Mouse (Mus musculus): ENCODE results near the gene Rnf222.
"Not testable (repeated sequence)": the region's sequence is repeated elsewhere in the genome, so short reads cannot be mapped to it uniquely, and the experiment has no call there.

Gene Rnf222

DNA sequence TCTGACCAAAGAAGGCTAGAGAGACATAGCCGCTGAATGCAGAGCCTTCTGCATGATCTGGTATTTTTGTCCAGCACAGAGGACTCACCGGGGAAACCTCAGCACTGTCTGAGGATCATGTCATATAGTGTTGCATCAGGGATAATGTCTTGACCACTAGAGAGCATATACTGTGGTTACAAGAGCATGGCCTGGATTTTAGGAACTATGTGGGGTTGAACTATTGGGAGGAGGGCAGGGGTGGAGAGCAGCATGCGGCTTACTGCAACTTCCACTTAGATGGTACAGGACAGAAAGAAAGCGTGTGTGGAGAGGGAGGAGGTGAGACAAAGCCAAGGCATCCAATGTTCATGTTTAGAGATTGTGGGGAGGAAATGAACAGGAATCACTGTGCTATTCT, 26.2 kb downstream of the Rnf222 start:
- DNase-seq: no peak

DNA sequence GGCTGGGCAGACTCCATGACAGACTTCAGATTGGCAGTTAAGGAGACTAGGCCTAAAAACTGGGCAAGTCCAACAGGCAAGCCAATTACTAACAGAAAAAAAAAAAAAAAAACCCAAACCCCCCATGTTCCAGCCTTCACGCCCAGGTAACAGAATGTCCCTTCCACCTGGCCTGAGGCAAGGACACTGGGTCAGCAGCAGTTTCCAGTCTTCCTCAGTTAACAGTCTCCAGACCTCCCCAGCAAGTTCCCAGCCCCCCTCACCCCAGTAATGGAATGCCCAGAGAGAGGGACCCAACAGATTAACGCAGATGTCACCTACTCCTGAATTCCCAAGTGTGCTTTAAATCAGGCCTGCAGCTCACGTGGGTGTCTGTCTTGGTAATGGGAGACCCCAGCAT, 34.8 kb downstream of the Rnf222 start:
- no peak for DNase-seq

- DNase-seq: no peak
Observed at GRCm38 (mm10) chr11:68924749-68925148, 36.4 kb downstream of the Rnf222 start.

DNA sequence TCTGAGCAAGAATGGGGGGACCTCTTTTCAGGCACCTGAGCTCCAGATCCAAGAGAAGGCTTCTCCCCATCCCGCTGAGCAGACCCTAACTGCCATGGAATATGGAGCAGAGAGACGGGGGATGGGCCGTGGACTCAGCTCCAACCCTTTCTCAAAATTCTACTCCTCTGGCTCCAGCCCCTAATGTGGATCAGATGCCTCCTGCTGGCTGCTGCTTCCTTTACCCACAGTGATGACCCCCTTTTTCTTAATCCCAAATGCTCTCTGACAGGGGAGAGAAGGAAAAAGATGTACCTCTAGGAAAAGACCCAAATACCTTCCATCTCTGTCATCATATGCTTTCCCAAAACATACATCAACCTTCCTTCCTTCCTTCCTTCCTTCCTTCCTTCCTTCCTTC, 38.6 kb downstream of the Rnf222 start, which contains the start of gene Odf4:
Gene Odf4 (minus strand): TSS at position 101 of the 400 bp plus-strand sequence.
- DNase-seq: no peak

DNA sequence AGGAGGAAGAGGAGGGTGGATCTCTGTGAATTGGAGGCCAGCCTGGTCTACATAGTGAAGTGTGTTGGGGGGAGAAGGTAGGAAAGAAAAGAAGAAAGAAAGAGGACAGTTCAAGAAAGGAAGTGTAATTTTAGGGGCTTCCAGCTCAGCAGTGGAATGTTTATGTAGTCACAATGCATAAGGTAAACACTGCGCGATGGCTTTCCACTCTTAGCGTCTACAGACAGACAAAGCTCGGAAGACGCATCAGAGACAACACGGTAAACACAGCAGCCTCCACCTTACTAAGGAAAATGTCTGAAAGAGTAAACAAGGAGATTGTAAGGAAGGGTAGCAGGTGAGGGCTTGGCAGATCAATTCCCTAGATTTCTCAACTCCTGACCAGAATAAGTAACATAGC, 41.6 kb downstream of the Rnf222 start:
- no peak for DNase-seq

DNA sequence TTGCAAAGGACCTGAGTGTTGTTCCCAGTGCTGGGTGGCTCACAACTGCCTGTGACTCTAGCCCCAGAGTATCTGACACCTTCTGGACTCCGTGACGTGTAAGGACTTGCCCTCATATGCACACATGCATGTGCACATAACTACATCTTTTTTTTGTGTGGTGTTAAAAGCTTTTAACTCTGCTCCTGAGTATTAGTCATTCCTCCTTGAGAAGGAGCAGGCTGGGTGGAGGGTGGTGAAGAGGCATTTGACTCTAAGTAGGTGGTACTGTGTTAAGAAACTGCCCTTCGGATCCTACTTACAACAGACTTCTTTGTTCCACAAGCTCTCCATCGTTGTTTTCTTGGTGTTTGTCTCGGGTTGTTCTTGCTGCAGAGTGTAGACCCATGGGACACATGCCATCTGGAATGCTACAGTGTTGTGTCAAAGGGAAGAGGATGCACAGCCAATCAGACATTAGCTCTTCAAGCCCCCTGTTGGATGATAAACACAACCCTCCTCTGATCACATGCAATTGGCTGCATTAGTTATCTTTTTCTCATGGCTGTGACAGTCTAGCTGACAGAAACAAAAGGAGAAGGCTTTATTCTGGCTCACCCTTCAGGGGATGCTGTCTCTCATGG, 45.6 kb downstream of the Rnf222 start:
- DNase-seq: no peak

GRCm38 (mm10) chr11:68936951-68937350, 48.6 kb downstream of the Rnf222 start:
- DNase-seq: not testable (repeated sequence)

- peak; percentile 80 to 83 for DNase-seq
Observed at GRCm38 (mm10) chr11:68939451-68940304, 51.3 kb downstream of the Rnf222 start.

DNA sequence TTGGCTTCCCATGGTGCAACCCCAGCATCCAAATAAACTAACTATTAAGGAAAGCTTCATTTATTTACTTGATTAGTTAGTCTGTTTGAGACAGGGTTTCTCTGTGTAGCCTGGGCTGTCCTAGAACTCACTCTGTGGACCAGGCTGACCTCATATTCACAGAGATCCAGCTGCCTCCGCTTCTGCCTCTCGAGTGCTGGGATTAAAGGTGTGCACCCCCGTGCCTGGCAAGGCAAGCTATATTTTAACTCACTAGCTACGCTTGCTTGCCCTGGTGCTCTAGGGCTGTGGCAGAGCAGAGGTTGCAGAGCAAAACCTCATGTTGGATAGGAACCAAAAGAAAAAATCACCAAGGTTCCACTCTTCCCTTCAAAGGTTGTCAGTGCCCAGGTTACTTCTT, 52.2 kb downstream of the Rnf222 start:
- DNase-seq: no peak

- no peak for DNase-seq
Observed at GRCm38 (mm10) chr11:68942731-68943130, 54.4 kb downstream of the Rnf222 start.

GRCm38 (mm10) chr11:68945245-68945644, 56.9 kb downstream of the Rnf222 start:
- no peak for DNase-seq
